Mouse (Mus musculus): ENCODE measurements around the gene Tbc1d15.

DNA sequence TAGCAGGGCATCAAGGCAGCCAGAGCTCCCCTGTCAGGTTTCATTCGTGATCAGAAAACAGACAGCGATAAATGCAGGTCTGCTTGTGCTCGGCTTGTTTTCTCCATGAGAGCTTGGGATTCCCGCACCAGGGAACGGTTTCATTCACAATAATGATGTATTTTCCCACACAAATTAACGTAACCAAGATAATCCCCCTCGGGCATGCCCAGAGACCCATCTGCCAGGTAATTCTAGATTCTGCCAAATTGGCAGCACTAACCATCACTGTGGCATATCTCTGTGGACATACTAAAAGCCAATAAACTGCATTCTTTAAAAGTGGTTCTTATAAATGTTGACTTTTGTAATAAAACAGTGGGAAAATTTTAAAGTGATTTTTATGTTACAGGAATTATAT, 60.1 kb downstream of the Tbc1d15 start:
- TF ChIP-seq GATA1 (IDR thresholded peaks at IDR 0.05; ENCODE audit: borderline replicate concordance, low read length) (no peak), FLI1 (IDR thresholded peaks at IDR 0.05; ENCODE audit: low read length) (no peak)
